Mouse (Mus musculus) cortical plate, adult 2 months (tissue): ENCODE results near the gene Lcp2.

ENCODE experiments used
- CTCF ChIP-seq: fragments of 200-500 bp; IDR thresholded peaks from 2 replicates; pipeline ENCODE4 v1.5.1; 2011; ENCODE audit warnings: mild to moderate bottlenecking, control low read depth, low read length; ENCODE audit not compliant: insufficient read depth; ENCODE audit errors: extremely low read depth
- POLR2A ChIP-seq: fragments of 200-500 bp; IDR thresholded peaks from 2 replicates; pipeline ENCODE4 v1.6.1; 2011; ENCODE audit warnings: mild to moderate bottlenecking, low read length, control low read depth; ENCODE audit not compliant: insufficient read depth; ENCODE audit errors: extremely low read depth

DNA sequence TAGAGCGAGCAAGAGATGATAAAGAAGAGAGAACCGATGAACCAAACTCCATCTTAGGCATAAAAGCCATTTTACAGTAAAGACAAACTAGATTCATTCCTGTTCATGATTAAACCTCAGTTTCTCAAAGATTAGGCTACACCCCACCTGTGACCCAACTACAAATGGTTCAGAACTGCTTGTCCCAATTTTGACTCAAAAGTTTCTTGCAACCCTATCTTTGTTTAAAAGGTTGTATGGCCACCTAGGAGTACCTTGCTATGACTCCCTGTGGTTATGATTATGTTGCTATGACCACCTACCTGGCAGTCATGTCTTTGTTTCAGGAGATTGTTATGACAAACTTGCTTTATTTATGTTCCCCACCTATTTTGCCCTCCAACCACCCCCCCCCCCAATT is 39.1 kb upstream of the Lcp2 start:
- no peak for TF ChIP-seq POLR2A
- no peak for TF ChIP-seq CTCF
